Mouse (Mus musculus) WW6 (cell line): ENCODE results near the gene Mog.
"Not testable (repeated sequence)": the region's sequence is repeated elsewhere in the genome, so short reads cannot be mapped to it uniquely, and the experiment has no call there.

Experiments used
- DNase-seq: peaks from one replicate; pipeline ENCODE4 v3.0.0-alpha.2; 2013; ENCODE audit warnings: low read depth, low spot score

Mog gene

GRCm38 (mm10) chr17:37045611-37046311 is 22.6 kb upstream of the Mog start, which contains the start of gene Gabbr1:
Gene Gabbr1 (plus strand): TSS chr17:37045966.
- peak; percentile 81 for DNase-seq

DNA sequence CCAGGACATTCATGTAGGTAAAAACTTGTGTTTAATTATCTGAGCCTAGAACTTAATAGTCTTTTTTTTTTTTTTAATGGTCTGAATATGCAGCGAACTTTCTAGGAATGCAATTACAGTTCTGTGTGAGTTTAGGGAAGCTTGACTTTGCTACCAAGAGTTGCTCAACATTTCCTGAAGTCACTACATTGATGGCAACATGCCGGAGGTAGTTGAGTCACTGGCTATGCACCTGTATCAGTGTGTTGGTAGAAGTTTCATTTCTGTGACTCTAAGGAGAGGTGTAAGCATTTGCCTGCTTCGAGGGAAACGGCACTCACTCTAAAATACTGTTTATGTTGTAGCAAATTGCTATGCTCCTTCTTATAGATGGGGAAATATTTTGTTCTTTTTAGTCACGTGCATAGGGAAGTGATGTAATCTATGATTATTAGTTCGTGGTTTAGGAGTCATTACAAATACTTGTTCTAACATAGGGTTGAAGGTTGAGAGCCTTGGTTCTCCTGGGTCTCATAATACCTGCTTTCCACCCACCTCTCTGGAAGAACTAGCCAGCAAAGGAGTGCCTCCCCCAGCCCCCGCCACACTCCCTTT is 21.6 kb upstream of the Mog start:
- no peak for DNase-seq

- DNase-seq: no peak
Observed at GRCm38 (mm10) chr17:37039127-37039894, 16.1 kb upstream of the Mog start.

DNA sequence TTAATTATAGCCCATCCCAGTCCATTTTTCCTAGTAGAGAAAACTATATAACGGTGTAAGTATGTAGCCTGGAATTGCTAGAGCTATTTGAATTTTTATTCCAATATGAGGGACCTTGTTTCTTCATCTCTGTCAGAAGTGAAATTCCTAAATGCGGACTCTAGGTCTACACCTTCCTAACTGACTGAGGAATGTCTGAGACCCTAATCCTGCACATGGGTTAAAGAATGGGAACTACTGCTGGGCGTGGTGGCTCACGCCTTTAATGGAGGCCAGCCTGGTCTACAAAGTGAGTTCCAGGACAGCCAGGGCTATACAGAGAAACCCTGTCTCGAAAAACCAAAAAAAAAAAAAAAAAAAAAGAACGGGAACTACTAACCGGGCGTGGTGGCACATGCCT is 6.0 kb upstream of the Mog start:
- DNase-seq: no peak

- peak; percentile 91 for DNase-seq
Observed at GRCm38 (mm10) chr17:37028683-37029120, 5.5 kb upstream of the Mog start.

DNA sequence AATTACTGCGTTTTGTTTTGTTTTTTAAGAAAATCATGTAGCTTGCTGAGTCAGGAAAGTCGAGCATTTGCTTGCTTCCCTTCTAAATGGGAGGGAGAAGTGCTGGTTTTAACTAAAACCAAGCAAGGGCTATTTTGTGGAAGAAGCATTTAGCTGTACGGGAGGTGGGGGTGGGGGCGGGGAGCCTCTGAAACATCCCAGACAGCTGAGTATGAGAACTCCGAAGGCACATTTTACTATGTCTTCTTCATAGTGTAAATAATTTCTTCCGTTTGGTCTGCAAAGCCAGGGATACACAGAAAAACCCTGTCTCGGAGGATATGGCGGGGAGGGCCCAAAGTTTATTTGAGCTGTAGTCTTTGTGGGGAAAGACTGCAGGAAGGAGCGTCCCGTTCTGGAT is 5.0 kb upstream of the Mog start:
- DNase-seq: no peak

DNA sequence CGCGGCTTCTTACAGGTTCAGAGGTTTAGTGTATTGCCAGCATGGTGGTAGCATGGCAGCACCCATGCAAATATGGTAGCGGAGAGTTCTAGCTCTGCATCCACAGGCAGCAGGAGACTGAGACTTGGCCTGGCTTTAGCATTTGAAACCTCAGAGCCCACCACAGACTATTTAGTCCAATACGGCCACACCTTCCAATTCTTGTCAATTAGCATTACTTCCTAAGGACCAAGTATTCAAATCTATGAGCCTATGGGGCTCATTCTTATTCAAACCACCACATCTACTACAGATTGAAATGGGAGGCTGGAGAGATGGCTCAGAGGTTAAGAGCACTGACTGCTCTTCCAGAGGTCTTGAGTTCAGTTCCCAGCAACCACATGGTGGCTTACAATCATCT is 4.3 kb upstream of the Mog start:
- no peak for DNase-seq

- no peak for DNase-seq
Observed at GRCm38 (mm10) chr17:37026425-37026824, 3.2 kb upstream of the Mog start.

DNA sequence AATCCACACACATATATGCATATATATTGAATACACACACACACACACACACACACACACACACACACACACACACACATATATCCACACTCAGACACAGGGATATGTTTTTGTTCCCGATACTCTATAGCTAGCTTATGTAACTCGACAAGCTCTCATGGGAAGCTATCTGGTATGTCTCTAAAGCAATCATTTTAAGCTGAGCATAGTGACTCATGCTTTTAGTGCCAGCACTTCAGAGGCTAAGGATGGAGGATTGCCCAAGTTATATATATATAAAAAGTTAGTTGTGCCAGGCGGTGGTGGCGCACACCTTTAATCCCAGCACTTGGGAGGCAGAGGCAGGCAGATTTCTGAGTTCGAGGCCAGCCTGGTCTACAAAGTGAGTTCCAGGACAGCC is 4.0 kb downstream of the Mog start:
- not testable (repeated sequence) for DNase-seq

DNA sequence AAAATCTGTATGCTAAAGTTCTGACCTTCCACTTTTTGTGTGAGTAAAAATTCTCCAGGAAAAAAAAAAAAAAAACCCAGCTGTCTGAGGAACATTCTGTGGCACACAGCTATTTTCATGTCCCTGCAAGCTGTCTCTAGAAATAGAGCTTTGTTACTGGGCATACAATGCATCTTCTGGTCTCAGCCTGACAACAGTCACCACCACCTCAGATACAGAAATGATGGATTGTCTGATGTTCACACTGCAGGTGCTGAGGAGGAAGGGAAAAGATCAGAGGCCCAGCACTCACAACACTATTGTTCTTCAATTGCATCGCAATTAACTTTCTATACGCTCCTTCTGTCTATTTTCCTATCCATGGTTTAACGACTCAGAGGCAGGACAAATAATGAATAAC is 4.9 kb downstream of the Mog start:
- no peak for DNase-seq

- no peak for DNase-seq
Observed at GRCm38 (mm10) chr17:37016333-37016732, 6.9 kb downstream of the Mog start.

- DNase-seq: no peak
Observed at GRCm38 (mm10) chr17:37012141-37012540, 11.1 kb downstream of the Mog start.

DNA sequence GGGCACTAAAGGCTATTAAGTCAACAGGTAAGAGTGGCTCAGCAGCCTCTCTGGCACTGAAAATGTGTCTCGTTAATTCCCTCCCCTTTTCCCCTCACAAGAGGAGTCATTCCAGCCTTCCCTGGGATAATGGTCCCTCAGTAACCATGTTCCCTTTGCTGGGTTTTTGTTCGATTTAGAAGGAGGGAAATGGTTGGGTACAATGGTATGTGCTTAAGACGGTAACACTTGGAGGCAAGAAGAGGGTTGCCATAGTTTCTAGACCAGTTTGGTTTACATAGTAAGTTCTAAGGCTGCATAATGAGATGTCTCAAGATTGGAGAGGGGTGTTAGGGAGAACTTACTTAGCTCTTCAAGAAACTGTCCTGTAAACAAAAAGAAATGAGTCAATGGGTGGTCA is 11.5 kb downstream of the Mog start:
- DNase-seq: no peak

GRCm38 (mm10) chr17:37009460-37010042 is 13.6 kb downstream of the Mog start:
- DNase-seq: no peak

GRCm38 (mm10) chr17:37008161-37008560 is 15.0 kb downstream of the Mog start:
- DNase-seq: no peak

DNA sequence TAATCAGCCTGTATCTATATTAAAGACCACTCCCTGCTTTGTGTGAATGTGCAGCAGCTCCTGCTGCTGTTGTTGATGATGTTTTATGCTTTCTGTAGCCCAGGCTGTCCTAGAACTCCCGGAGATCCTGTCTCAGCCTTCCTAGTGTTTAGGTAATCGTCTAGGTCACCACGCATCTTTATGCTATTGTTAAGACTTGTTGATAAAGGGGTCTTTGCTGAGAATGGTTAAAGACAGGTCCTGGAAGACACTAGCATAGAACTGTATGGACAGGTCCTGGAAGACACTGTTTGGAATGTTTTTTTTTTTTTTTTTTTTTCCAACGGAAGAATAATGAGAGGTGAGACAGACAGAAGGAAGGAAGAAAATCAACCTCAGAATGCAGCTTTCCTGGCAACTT is 19.8 kb downstream of the Mog start:
- no peak for DNase-seq

DNA sequence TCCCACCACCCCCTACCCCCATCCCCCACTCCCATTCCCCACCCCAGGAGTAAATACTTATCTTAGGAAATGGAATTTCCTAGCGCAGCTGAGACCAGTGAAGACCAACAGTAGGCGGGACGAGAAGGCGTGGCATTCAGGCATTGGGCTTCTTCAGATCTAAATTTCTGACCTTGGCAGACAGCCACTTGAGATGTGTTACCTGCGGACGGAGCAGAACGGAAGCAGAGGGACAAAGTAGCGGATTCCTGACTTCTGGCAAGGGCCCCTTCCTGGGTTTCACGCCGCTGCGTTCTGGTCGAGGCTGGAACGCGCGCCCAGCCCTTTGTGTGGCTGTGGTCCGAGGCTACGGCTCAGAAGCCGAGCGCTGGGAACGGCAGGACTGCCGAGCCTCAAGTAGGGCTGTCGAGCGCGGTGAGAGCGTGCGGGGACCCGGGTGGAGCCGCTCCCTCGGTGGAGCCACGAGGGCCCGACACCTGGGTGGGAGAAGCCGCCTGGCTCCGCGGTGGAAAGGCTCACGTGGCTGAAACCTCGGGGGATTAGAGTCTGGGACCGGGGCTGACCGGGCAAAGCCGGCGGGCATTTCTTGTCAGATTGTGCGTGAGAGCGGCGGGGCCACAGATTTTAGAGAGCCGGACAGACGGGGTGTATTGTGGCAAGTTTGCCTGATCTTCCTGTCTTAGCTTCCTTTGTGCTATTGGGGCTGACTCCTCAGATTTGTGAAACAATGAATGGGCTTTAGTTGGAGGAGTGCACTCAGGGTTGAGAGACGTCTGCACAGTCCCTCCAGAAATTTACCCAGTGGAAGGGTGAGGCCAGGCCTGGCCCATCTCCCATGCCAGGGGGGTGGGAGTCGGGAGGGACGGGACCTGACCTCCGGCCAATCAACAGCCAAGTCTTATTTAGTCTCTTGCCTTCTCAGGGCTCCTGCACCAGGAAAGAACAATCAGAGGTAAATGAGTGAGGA is 20.6 kb downstream of the Mog start:
- DNase-seq: peak; percentile 83

GRCm38 (mm10) chr17:37000863-37001262 is 22.3 kb downstream of the Mog start, which contains the start of gene Zfp57:
Gene Zfp57 (plus strand): TSS chr17:37001163.
- DNase-seq: no peak

GRCm38 (mm10) chr17:36998477-36998876 is 24.7 kb downstream of the Mog start:
- DNase-seq: no peak

- no peak for DNase-seq
Observed at GRCm38 (mm10) chr17:36997033-36997735, 26.0 kb downstream of the Mog start.
